Mouse (Mus musculus) hindbrain, embryonic 11.5 days (tissue): Measurements from ENCODE around the gene Wasf2. TPM values are rescaled to one million over a fixed set of nuclear protein-coding genes. Genes with fewer than 3 reads are reported as not detected.
A peak's percentile ranks its signal among the peaks of the same experiment; 100 is the strongest.

ENCODE experiments used
- ATAC-seq: fragments of 200-750 bp; cut with Nextera tagmentation; 2 replicates; pipeline ENCODE4 v1.8.0; 2017; ENCODE audit warnings: mild to moderate bottlenecking, moderate TSS enrichment, moderate library complexity; ENCODE audit not compliant: low FRiP score
- DNase-seq: peaks from one replicate; pipeline ENCODE4 v3.0.0-alpha.2; 2015; ENCODE audit warnings: low spot score
- H3K27ac ChIP-seq: fragments of 300-500 bp; sonication (generic); 2 replicates; pipeline ENCODE4 v1.5.1; 2014; ENCODE audit warnings: mild to moderate bottlenecking, low read depth, low read length
- H3K27me3 ChIP-seq: fragments of 300-500 bp; sonication (generic); 2 replicates; pipeline ENCODE4 v1.6.1; 2014; ENCODE audit warnings: mild to moderate bottlenecking, low read length, moderate library complexity, mixed read lengths; ENCODE audit not compliant: control insufficient read depth, insufficient read depth
- H3K36me3 ChIP-seq: fragments of 300-500 bp; sonication (generic); 2 replicates; pipeline ENCODE4 v1.6.1; 2014; ENCODE audit warnings: mild to moderate bottlenecking, low read length, moderate library complexity, mixed read lengths; ENCODE audit not compliant: control insufficient read depth, insufficient read depth
- H3K4me1 ChIP-seq: fragments of 300-500 bp; sonication (generic); replicated peaks from 2 replicates; pipeline ENCODE4 v1.6.1; 2014; ENCODE audit warnings: low read length, mixed read lengths; ENCODE audit not compliant: control insufficient read depth, insufficient read depth
- H3K4me2 ChIP-seq: fragments of 300-500 bp; sonication (generic); replicated peaks from 2 replicates; pipeline ENCODE4 v1.6.1; 2014; ENCODE audit warnings: mild to moderate bottlenecking, low read depth, low read length
- H3K4me3 ChIP-seq: fragments of 300-500 bp; sonication (generic); 2 replicates; pipeline ENCODE4 v1.5.1; 2014; ENCODE audit warnings: low read depth, low read length
- H3K9ac ChIP-seq: fragments of 300-500 bp; sonication (generic); 2 replicates; pipeline ENCODE4 v1.6.1; 2014; ENCODE audit warnings: low read depth, low read length
- H3K9me3 ChIP-seq: fragments of 300-500 bp; sonication (generic); 2 replicates; pipeline ENCODE4 v1.6.1; 2016; ENCODE audit warnings: low read length; ENCODE audit not compliant: control insufficient read depth
- WGBS: fragments of 180-500 bp; shearing (Covaris S2); extraction: QIAGEN DNeasy Blood & Tissue Kit; methylation state at CpG from one replicate; pipeline ENCODE4 v1.1.7; 2014; 5-methylcytosine and 5-hydroxymethylcytosine counted together
- polyA plus RNA-seq: library from polyadenylated mRNA; unstranded; fragments of >200 nt; fragmentation: Nextera tagmentation; extraction: Ambion mirVana; gene quantifications from 2 replicates; pipeline ENCODE4 v1.2.1, GENCODE M21; 2014

Wasf2 gene
- polyA plus RNA-seq, 1 experiment from 2014 or later, result 58.4 TPM

DNA sequence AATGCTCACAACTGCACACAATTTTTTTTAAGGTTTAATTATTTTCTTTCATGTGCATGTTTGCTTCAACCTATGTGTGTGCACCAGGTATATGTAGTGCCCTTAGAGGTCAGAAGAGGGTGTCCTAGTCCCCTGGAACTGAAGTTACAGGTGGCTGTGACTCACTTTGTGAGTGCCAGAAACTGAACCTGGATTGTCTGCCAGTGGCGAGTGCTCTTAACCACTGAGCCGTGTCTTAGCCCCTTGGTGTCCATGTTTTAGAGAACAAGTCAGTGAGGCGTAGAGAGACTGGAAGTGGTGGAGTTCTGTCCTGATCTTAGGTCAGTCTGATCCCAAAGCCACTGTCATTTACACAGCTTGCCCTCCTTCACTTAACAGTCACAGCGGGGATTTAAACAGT lies 2.4 kb upstream of the Wasf2 start:
- Histone ChIP-seq H3K9me3 (no peaks in the 10 kb centered on the region), H3K27ac (no peak overlapping the region), H3K36me3 (no peaks in the 10 kb centered on the region), H3K4me2 (no peak overlapping the region), H3K27me3 (no peaks in the 10 kb centered on the region), H3K9ac (no peak overlapping the region), H3K4me3 (no peak overlapping the region), H3K4me1 (0 out of 2 replicates have a peak, but pooled peaks cover 6% of the 10 kb centered on the region)
- DNase-seq (no peak), ATAC-seq (no peak)
- 89% methylated on average over 4 of the region's 4 CpGs for WGBS

DNA sequence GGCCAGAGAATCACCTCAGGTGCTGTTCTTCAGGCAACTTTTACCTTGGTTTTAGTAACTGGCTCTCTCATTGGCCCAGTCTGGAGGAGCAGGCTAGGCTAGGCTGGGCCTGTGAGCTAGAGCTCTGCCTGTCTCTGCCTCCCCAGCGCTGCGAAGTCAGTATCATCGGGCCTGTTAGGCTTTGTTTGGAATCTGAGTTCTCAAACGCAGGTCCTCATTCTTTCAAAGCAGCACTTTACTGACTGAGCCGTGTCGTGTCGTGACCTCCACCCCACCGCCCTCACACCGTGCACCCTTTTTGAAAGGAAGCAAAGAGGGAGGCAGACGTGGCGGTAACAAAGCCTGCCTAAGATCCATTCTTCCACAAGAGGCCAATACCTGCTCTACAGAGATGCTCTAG lies 914 bp upstream of the Wasf2 start:
- Histone ChIP-seq H3K27me3 (no peaks in the 10 kb centered on the region), H3K4me3 (peak overlapping the region; percentile 98), H3K4me1 (0 out of 2 replicates have a peak, but pooled peaks cover 6% of the 10 kb centered on the region), H3K27ac (peak overlapping the region; percentile 39; the same call in 1 of the 2 replicates), H3K9me3 (no peaks in the 10 kb centered on the region), H3K36me3 (no peaks in the 10 kb centered on the region), H3K9ac (peak overlapping the region; percentile 53), H3K4me2 (peak overlapping the region; percentile 63)
- no peak for DNase-seq
- 36% methylated on average over 11 of the region's 11 CpGs for WGBS
- ATAC-seq, result peak; percentile 21; the same call in 1 of the 2 replicates

DNA sequence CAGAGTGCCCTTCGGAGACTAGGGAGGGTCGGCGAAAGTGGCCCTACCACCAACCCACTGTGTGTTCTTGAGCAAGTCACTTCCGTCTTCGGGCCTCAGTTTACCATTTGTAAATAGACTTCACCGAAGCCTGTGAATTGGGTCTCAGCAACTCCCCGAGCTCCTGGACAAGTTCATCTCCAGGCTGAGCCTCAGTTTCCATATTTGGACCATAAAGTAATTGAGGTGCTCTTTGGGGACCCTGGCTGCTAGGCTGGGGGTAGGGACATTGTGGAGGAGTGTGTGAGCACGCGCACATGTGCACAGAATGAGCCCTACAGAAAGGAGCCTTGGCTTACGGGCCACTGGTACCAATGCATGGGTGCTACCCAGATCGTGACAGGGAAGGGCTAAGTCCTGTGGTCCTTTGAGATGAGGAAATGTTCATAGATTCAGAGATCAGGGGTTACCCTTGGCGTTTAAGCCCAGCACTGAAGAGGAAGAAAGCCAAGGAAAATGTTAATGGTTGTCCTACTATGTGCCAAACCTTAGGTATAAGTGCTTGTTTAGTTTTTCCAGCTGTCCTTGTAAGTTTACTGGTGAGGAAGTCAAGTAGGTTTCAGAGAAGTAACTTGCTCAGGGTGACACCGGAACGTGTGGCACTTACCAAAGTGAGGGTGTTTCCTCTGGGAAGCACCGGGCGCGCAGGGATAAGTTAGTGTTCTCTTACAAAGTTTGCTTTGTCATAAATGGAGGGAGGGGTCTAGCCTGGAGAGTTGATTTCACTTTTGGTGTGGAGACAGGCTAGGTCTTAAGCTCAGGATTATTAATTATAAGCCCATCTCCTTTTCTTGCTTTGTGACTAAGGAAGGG lies 811 bp downstream of the Wasf2 start:
- H3K27me3 ChIP-seq, result no peaks in the 10 kb centered on the region
- 0 out of 2 replicates have a peak, but pooled peaks cover 6% of the 10 kb centered on the region for H3K4me1 ChIP-seq
- peak overlapping the region; percentile 87 for H3K9ac ChIP-seq
- no peaks in the 10 kb centered on the region for H3K36me3 ChIP-seq
- ATAC-seq (no peak), DNase-seq (no peak)
- H3K4me3 ChIP-seq, result peak overlapping the region; percentile 98
- WGBS, result 5% methylated on average over 17 of the region's 17 CpGs
- peak overlapping the region; percentile 59 for H3K4me2 ChIP-seq
- no peak overlapping the region for H3K27ac ChIP-seq
- no peaks in the 10 kb centered on the region for H3K9me3 ChIP-seq

DNA sequence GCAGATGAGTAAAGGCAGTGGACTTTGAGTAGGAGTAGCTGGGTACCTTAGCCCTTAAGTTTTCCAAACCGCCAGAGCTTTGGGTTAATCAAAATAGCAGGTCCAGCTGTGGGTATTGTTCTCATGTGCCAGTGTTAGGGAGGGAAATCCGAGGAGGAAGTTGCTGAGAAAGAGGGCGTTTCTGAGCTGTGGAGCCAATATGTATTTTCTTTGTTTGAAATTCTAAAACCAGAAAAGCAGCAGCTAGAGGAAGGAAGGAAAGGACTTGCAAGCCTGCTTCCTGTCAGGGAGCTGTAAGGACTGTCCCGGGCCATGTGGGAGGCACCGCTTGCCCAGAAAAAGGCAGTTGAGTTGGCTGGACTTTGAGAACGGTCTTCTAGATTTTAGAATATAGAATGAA lies 1.7 kb downstream of the Wasf2 start:
- no peaks in the 10 kb centered on the region for H3K36me3 ChIP-seq
- DNase-seq (peak; percentile 26), ATAC-seq (no peak)
- no peaks in the 10 kb centered on the region for H3K27me3 ChIP-seq
- H3K9me3 ChIP-seq, result no peaks in the 10 kb centered on the region
- H3K4me2 ChIP-seq, result peak overlapping the region; percentile 59
- H3K4me1 ChIP-seq, result 0 out of 2 replicates have a peak, but pooled peaks cover 6% of the 10 kb centered on the region
- H3K4me3 ChIP-seq, result peak overlapping the region; percentile 98
- WGBS, result 32% methylated on average over 6 of the region's 6 CpGs
- 0 out of 2 replicates have a peak overlapping the region, but pooled peaks have one; percentile 39 for H3K27ac ChIP-seq
- H3K9ac ChIP-seq, result peak overlapping the region; percentile 52

DNA sequence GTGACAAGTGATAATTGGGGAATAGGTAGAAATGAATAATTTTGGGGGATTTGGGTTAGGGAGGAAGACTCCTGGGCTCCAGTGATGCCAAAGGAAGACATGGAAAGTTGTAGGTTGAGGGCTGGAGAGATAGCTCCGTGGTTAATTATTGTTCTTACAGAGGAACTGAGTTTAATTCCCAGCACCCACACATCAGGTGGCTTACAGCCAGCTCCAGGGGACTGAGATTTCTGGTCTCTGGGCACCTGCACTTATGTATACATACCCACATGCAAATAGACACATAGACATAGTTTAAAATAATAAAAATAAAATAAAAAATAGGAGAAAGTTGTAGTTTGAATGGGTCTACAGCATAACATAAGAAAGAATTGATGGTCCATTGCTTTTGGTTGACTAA lies 6.6 kb downstream of the Wasf2 start:
- Histone ChIP-seq H3K9ac (no peak overlapping the region), H3K4me2 (no peak overlapping the region), H3K4me1 (0 out of 2 replicates have a peak, but pooled peaks cover 2% of the 10 kb centered on the region), H3K27ac (no peak overlapping the region), H3K27me3 (no peaks in the 10 kb centered on the region), H3K9me3 (no peaks in the 10 kb centered on the region), H3K36me3 (no peaks in the 10 kb centered on the region), H3K4me3 (no peak overlapping the region)
- ATAC-seq (no peak), DNase-seq (no peak)
- 74% methylated on average over 1 of the region's 1 CpGs for WGBS

DNA sequence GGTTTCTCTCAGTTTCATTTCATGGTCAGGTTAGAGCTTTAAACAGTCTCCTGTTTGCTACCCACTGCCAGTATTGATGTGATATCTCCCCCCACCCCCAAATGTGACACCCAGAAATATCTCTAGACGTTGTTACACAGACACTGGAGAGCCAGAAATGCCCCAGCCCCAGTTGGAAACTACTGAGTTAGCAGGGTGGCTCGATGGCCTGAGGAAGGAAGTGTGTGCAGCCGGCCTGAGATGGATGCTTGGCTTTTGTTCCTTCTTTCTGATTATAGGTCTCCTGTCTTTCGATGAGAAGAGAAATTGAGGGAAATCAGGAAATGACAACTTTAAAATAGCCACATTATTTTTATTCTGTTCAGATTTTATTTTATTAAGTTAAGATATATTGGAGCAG lies 8.7 kb downstream of the Wasf2 start:
- no peak for ATAC-seq
- Histone ChIP-seq H3K9ac (no peak overlapping the region), H3K4me1 (no peaks in the 10 kb centered on the region), H3K36me3 (no peaks in the 10 kb centered on the region), H3K9me3 (no peaks in the 10 kb centered on the region), H3K27ac (no peak overlapping the region), H3K27me3 (no peaks in the 10 kb centered on the region), H3K4me3 (no peak overlapping the region), H3K4me2 (no peak overlapping the region)
- WGBS, result 89% methylated on average over 4 of the region's 4 CpGs
- no peak for DNase-seq

DNA sequence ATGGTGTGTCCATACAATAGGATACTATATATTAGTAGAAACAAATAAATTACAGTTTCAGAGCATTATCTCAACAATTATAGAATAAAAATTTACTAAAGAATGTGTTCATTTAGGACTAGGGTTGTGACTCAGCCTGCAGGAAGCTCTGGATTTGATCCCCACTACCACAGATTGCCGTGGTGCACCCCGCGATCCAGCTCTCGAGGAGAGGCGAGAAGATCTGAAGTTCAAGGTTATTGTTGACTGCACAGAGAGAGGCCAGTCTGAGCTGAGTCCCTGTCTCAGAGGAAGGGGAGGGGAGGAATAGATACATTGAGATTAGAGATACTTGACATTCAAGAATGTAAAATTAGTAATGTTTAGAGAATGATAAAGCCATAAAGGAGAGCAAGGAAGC lies 24.7 kb downstream of the Wasf2 start:
- DNase-seq, result no peak
- Histone ChIP-seq H3K9me3 (no peaks in the 10 kb centered on the region), H3K27me3 (no peaks in the 10 kb centered on the region), H3K36me3 (no peaks in the 10 kb centered on the region), H3K9ac (no peak overlapping the region), H3K4me1 (no peaks in the 10 kb centered on the region), H3K27ac (no peak overlapping the region), H3K4me3 (no peak overlapping the region), H3K4me2 (no peak overlapping the region)
- ATAC-seq, result no peak
- 97% methylated on average over 5 of the region's 5 CpGs for WGBS

DNA sequence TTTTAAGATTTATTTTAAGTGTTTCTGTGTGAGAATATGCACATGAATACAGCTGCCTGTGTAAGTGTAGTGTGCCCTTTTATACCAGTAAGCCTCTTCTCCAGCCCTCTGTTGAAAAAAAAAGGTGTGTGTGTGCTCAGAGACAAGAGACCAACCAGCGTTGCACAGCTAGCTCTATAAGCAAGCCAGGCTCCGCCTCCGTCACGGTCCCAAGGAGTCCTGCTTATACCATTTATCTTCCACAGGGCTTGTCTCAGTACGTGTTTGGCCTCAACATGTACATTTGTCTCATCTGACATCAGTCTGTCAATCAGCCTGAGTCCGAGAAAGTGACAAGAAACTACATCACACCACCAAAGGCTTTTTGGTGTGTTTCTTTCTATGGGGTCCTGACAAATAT lies 25.4 kb downstream of the Wasf2 start:
- Histone ChIP-seq H3K9me3 (no peaks in the 10 kb centered on the region), H3K9ac (no peak overlapping the region), H3K27ac (no peak overlapping the region), H3K36me3 (no peaks in the 10 kb centered on the region), H3K4me2 (no peak overlapping the region), H3K4me1 (no peaks in the 10 kb centered on the region), H3K4me3 (no peak overlapping the region), H3K27me3 (no peaks in the 10 kb centered on the region)
- DNase-seq (no peak), ATAC-seq (no peak)
- 87% methylated on average over 6 of the region's 6 CpGs for WGBS

DNA sequence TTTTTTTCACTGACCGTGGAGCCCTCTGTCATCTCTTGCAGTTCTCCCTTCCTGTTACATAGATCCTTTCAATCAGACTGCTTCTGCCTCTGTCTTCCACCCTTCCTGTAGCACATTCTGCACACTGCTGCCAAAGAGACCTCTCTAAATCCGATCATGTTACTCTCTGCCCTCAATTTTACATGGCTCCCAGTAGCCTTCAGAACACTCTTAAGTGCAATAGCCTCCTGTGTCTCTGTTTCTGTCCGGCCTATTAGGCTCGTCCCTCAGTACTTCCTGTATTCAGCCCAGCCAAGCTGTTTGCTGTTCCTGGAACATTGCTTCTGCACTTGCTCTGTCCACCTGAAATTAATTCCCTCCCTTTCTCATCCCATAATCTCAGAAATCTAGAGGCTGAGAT lies 26.1 kb downstream of the Wasf2 start:
- no peaks in the 10 kb centered on the region for H3K9me3 ChIP-seq
- 84% methylated on average over 4 of the region's 4 CpGs for WGBS
- ATAC-seq (no peak), DNase-seq (no peak)
- no peak overlapping the region for H3K4me2 ChIP-seq
- H3K4me1 ChIP-seq, result no peaks in the 10 kb centered on the region
- H3K4me3 ChIP-seq, result no peak overlapping the region
- no peaks in the 10 kb centered on the region for H3K27me3 ChIP-seq
- H3K9ac ChIP-seq, result no peak overlapping the region
- no peak overlapping the region for H3K27ac ChIP-seq
- no peaks in the 10 kb centered on the region for H3K36me3 ChIP-seq
